In genomic region chr2:52036929-52037595, GRCm38 (mm10) we compare ENCODE assay signal across 8 mouse cellular contexts. TPM values are rescaled to one million over a fixed set of nuclear protein-coding genes. Genes with fewer than 3 reads are reported as not detected.
DNase-seq lines count a peak whose midpoint lies in the region; ATAC-seq and TF ChIP-seq lines count a peak whose summit lies in the region.

No protein-coding gene starts in this region.

- intact Hi-C loops in heart, postnatal 14 days (cut with DNase I), result no loop called here
- intact Hi-C loops in gastrocnemius, postnatal 36 days (cut with DNase I), result no loop called here

- no peaks in the 10 kb centered on the region for H3K27me3 ChIP-seq in heart, postnatal 0 days (ENCODE audit: control insufficient read depth, insufficient read depth, low read length)
- H3K27me3 ChIP-seq in embryonic facial prominence, embryonic 15.5 days, result no peaks in the 10 kb centered on the region
- no peaks in the 10 kb centered on the region for H3K27me3 ChIP-seq in limb, embryonic 10.5 days (ENCODE audit: low read depth, poor library complexity, severe bottlenecking)
- H3K27me3 ChIP-seq in neural tube, embryonic 12.5 days (replicated peaks), result no peaks in the 10 kb centered on the region

- H3K4me3 ChIP-seq in heart, postnatal 0 days (ENCODE audit: low read depth, low read length), result peak overlapping the region; percentile 47; the same call in 1 of the 2 replicates
- peak overlapping the region; percentile 53; the same call in 1 of the 2 replicates for H3K4me3 ChIP-seq in embryonic facial prominence, embryonic 15.5 days (replicated peaks)
- H3K4me3 ChIP-seq in limb, embryonic 10.5 days, result peak overlapping the region; percentile 58
- no peak overlapping the region for H3K4me3 ChIP-seq in neural tube, embryonic 12.5 days

- no peaks in the 10 kb centered on the region for H3K4me1 ChIP-seq in heart, postnatal 0 days (ENCODE audit: control insufficient read depth, insufficient read depth)
- peaks cover 16% of the 10 kb centered on the region; the same call in 1 of the 2 replicates for H3K4me1 ChIP-seq in embryonic facial prominence, embryonic 15.5 days
- H3K4me1 ChIP-seq in limb, embryonic 10.5 days, result peaks cover 27% of the 10 kb centered on the region
- H3K4me1 ChIP-seq in neural tube, embryonic 12.5 days, result peaks cover 8% of the 10 kb centered on the region

- no peak for TF ChIP-seq EP300 in heart, postnatal 0 days (IDR thresholded peaks at IDR 0.05; ENCODE audit: low read depth)

- 61% methylated on average over 10 of the region's 11 CpGs for WGBS in heart, postnatal 0 days
- 35% methylated on average over 10 of the region's 11 CpGs for WGBS in embryonic facial prominence, embryonic 15.5 days
- WGBS in limb, embryonic 10.5 days, result 43% methylated on average over 11 of the region's 11 CpGs
- WGBS in neural tube, embryonic 12.5 days, result 42% methylated on average over 9 of the region's 11 CpGs

- H3K27ac ChIP-seq in heart, postnatal 0 days (ENCODE audit: low read depth), result no peak overlapping the region
- no peak overlapping the region for H3K27ac ChIP-seq in embryonic facial prominence, embryonic 15.5 days (replicated peaks)
- peak overlapping the region; percentile 82 for H3K27ac ChIP-seq in limb, embryonic 10.5 days
- H3K27ac ChIP-seq in neural tube, embryonic 12.5 days, result no peak overlapping the region

- no peaks in the 10 kb centered on the region for H3K36me3 ChIP-seq in heart, postnatal 0 days (replicated peaks; ENCODE audit: control insufficient read depth, insufficient read depth, low read length)
- no peaks in the 10 kb centered on the region for H3K36me3 ChIP-seq in embryonic facial prominence, embryonic 15.5 days
- no peaks in the 10 kb centered on the region for H3K36me3 ChIP-seq in limb, embryonic 10.5 days
- no peaks in the 10 kb centered on the region for H3K36me3 ChIP-seq in neural tube, embryonic 12.5 days

- H3K9me3 ChIP-seq in heart, postnatal 0 days (replicated peaks; ENCODE audit: control insufficient read depth, low read length), result no peaks in the 10 kb centered on the region
- H3K9me3 ChIP-seq in embryonic facial prominence, embryonic 15.5 days (replicated peaks), result no peaks in the 10 kb centered on the region
- no peaks in the 10 kb centered on the region for H3K9me3 ChIP-seq in limb, embryonic 10.5 days (replicated peaks)
- H3K9me3 ChIP-seq in neural tube, embryonic 12.5 days, result no peaks in the 10 kb centered on the region

- H3K4me2 ChIP-seq in heart, postnatal 0 days (ENCODE audit: low read depth, low read length), result peak overlapping the region; percentile 65
- H3K4me2 ChIP-seq in embryonic facial prominence, embryonic 15.5 days (replicated peaks), result peak overlapping the region; percentile 54
- peak overlapping the region; percentile 68 for H3K4me2 ChIP-seq in neural tube, embryonic 12.5 days (replicated peaks)

- peak overlapping the region; percentile 21 for H3K9ac ChIP-seq in heart, postnatal 0 days (replicated peaks; ENCODE audit: low read depth, low read length)
- H3K9ac ChIP-seq in embryonic facial prominence, embryonic 15.5 days, result no peak overlapping the region
- H3K9ac ChIP-seq in neural tube, embryonic 12.5 days, result no peak overlapping the region

- no peak for TF ChIP-seq CTCF in heart, postnatal 0 days (IDR thresholded peaks at IDR 0.05; ENCODE audit: low read depth)

- no peak for ATAC-seq in heart, postnatal 0 days (ENCODE audit: insufficient read depth, low read depth)
- no peak for ATAC-seq in embryonic facial prominence, embryonic 15.5 days (ENCODE audit: insufficient number of reproducible peaks, low FRiP score, low TSS enrichment, low read depth)
- peak; percentile 62 for ATAC-seq in neural tube, embryonic 12.5 days (ENCODE audit: low FRiP score, low read depth)
- ATAC-seq in monocyte, adult 5-6 weeks (replicated peaks; ENCODE audit: insufficient number of reproducible peaks, low FRiP score, low TSS enrichment, poor library complexity, severe bottlenecking), result no peak

- DNase-seq in heart, postnatal 0 days (ENCODE audit: low spot score), result no peak
- DNase-seq in heart, postnatal 14 days, result no peak
- no peak for DNase-seq in limb, embryonic 10.5 days (ENCODE audit: low spot score)
- DNase-seq in gastrocnemius, postnatal 36 days, result no peak
- no peak for DNase-seq in layer of hippocampus, postnatal 10 days (ENCODE audit: low spot score in 2 of 2)

RNA-seq across cellular contexts. Expression of gene Tnfaip6, which starts 0.7 kb away (rescaled TPM):
- 1.7 and 2.0 TPM in 2 replicates for total RNA-seq in heart, postnatal 0 days (2014; rRNA removed; ENCODE audit: low replicate concordance)
- 3.3 and 3.7 TPM in 2 replicates for polyA plus RNA-seq in heart, postnatal 0 days (2015; fragmentation: Nextera tagmentation; extraction: Ambion mirVana)
- 1 to 10 TPM; 1.2 to 1.3 TPM for total RNA-seq in heart, postnatal 14 days (2021)
- polyA plus RNA-seq in embryonic facial prominence, embryonic 15.5 days (2015; fragmentation: Nextera tagmentation; extraction: Ambion mirVana), result 50.4 and 51.4 TPM in 2 replicates
- polyA plus RNA-seq in limb, embryonic 10.5 days (2016; fragmentation: Nextera tagmentation; extraction: Ambion mirVana), result 49.8 and 58.5 TPM in 2 replicates
- polyA plus RNA-seq in neural tube, embryonic 12.5 days (2016; fragmentation: Nextera tagmentation; extraction: Ambion mirVana), result 18.1 and 18.2 TPM in 2 replicates
- total RNA-seq in monocyte, adult 5-6 weeks (2017), result 0.57 TPM in 1 of 3 replicates, not detected in the others
- total RNA-seq in gastrocnemius, postnatal 36 days (2021), result 1 to 10 TPM in 1 of 2 experiments, under 1 TPM in 1; 0.86 to 1.1 TPM
- total RNA-seq in layer of hippocampus, postnatal 10 days (2021), result under 1 TPM; 0.55 to 0.76 TPM

RNA-seq across cellular contexts. Expression of gene Rif1, which starts 35.6 kb away (rescaled TPM):
- 13.6 and 19.9 TPM in 2 replicates for total RNA-seq in heart, postnatal 0 days (2014; rRNA removed; ENCODE audit: low replicate concordance)
- 11.3 and 14.3 TPM in 2 replicates for polyA plus RNA-seq in heart, postnatal 0 days (2015; fragmentation: Nextera tagmentation; extraction: Ambion mirVana)
- total RNA-seq in heart, postnatal 14 days (2021), result 10 to 100 TPM; 20.0 to 21.0 TPM
- 28.9 and 34.7 TPM in 2 replicates for polyA plus RNA-seq in embryonic facial prominence, embryonic 15.5 days (2015; fragmentation: Nextera tagmentation; extraction: Ambion mirVana)
- polyA plus RNA-seq in limb, embryonic 10.5 days (2016; fragmentation: Nextera tagmentation; extraction: Ambion mirVana), result 46.5 and 50.1 TPM in 2 replicates
- polyA plus RNA-seq in neural tube, embryonic 12.5 days (2016; fragmentation: Nextera tagmentation; extraction: Ambion mirVana), result 39.2 and 41.3 TPM in 2 replicates
- total RNA-seq in monocyte, adult 5-6 weeks (2017), result 29.1 to 71.0 TPM (median 39.2 TPM) in 3 replicates
- 10 to 100 TPM in 1 of 2 experiments, 1 to 10 TPM in 1; 6.7 to 10.9 TPM for total RNA-seq in gastrocnemius, postnatal 36 days (2021)
- 10 to 100 TPM; 26.2 to 27.1 TPM for total RNA-seq in layer of hippocampus, postnatal 10 days (2021)
